In genomic region chr19:4992904-4993303, GRCm38 (mm10) we compare ENCODE assay signal across 9 mouse cellular contexts. TPM values are rescaled to one million over a fixed set of nuclear protein-coding genes. Genes with fewer than 3 reads are reported as not detected.
DNase-seq lines count a peak whose midpoint lies in the region; ATAC-seq lines count a peak whose summit lies in the region.
"Had no signal": no experiment of that assay in that cellular context is flagged by ENCODE, and none has a peak within 500 bp of the region (broad histone marks: within the 10 kb centered on the region; RNA-seq: fewer than 3 reads in every experiment).

No protein-coding gene starts in this region.

- WGBS in midbrain, embryonic 16.5 days: 4% methylated on average over 9 of the region's 9 CpGs
- 6% methylated on average over 9 of the region's 9 CpGs for WGBS in midbrain, embryonic 13.5 days
- 3% methylated on average over 9 of the region's 9 CpGs for WGBS in forebrain, embryonic 15.5 days
- 0% methylated on average over 9 of the region's 9 CpGs for WGBS in heart, embryonic 16.5 days

- H3K27me3 ChIP-seq in midbrain, embryonic 16.5 days (ENCODE audit: control insufficient read depth, insufficient read depth, low read depth, low read length): peaks cover 4% of the 10 kb centered on the region; the same call in 1 of the 2 replicates
- peaks cover 85% of the 10 kb centered on the region for H3K27me3 ChIP-seq in midbrain, embryonic 13.5 days
- H3K27me3 ChIP-seq in forebrain, embryonic 15.5 days: peaks cover 29% of the 10 kb centered on the region
- peaks cover 23% of the 10 kb centered on the region for H3K27me3 ChIP-seq in heart, embryonic 16.5 days (ENCODE audit: control insufficient read depth, insufficient read depth, low read length)

- intact Hi-C loops in left cerebral cortex, postnatal 10 days (cut with DNase I): no loop called here

- H3K4me2 ChIP-seq in midbrain, embryonic 16.5 days (ENCODE audit: low read length): peak overlapping the region; percentile 30; the same call in 1 of the 2 replicates
- H3K4me2 ChIP-seq in midbrain, embryonic 13.5 days (replicated peaks): no peak overlapping the region
- H3K4me2 ChIP-seq in forebrain, embryonic 15.5 days (replicated peaks): 0 out of 2 replicates have a peak overlapping the region, but pooled peaks have one; percentile 15
- peak overlapping the region; percentile 16; the same call in 1 of the 2 replicates for H3K4me2 ChIP-seq in heart, embryonic 16.5 days (ENCODE audit: low read depth, low read length)

- H3K9ac ChIP-seq in midbrain, embryonic 16.5 days (ENCODE audit: low read depth, low read length): no peak overlapping the region
- H3K9ac ChIP-seq in midbrain, embryonic 13.5 days (replicated peaks): no peak overlapping the region
- H3K9ac ChIP-seq in forebrain, embryonic 15.5 days (replicated peaks): no peak overlapping the region
- no peak overlapping the region for H3K9ac ChIP-seq in heart, embryonic 16.5 days (ENCODE audit: low read length)

- no peaks in the 10 kb centered on the region for H3K36me3 ChIP-seq in midbrain, embryonic 16.5 days (ENCODE audit: control insufficient read depth, insufficient read depth, low read length)
- no peaks in the 10 kb centered on the region for H3K36me3 ChIP-seq in midbrain, embryonic 13.5 days
- no peaks in the 10 kb centered on the region for H3K36me3 ChIP-seq in forebrain, embryonic 15.5 days
- no peaks in the 10 kb centered on the region for H3K36me3 ChIP-seq in heart, embryonic 16.5 days (ENCODE audit: control insufficient read depth, insufficient read depth)

- DNase-seq in adrenal gland, adult 2 months: peak; percentile 92
- DNase-seq in left cerebral cortex, postnatal 10 days (ENCODE audit: extremely low spot score in 1 of 2, low spot score in 2 of 2): peak; percentile 80 to 83
- DNase-seq in right cerebral cortex, postnatal 10 days (ENCODE audit: low spot score in 2 of 2): peak; percentile 87 to 93
- no peak for DNase-seq in thymus, postnatal 0 days (ENCODE audit: low spot score)

- no peak overlapping the region for H3K4me3 ChIP-seq in midbrain, embryonic 16.5 days (ENCODE audit: low read depth, low read length)
- H3K4me3 ChIP-seq in midbrain, embryonic 13.5 days (replicated peaks): no peak overlapping the region
- H3K4me3 ChIP-seq in forebrain, embryonic 15.5 days: no peak overlapping the region
- H3K4me3 ChIP-seq in heart, embryonic 16.5 days (ENCODE audit: low read length): no peak overlapping the region

- ATAC-seq in midbrain, embryonic 16.5 days: no peak
- no peak for ATAC-seq in midbrain, embryonic 13.5 days
- ATAC-seq in forebrain, embryonic 15.5 days (replicated peaks): no peak
- peak; percentile 94 for ATAC-seq in heart, embryonic 16.5 days (replicated peaks; ENCODE audit: extremely low read depth, insufficient read depth, low FRiP score)

- peak overlapping the region; percentile 80; the same call in 1 of the 2 replicates for H3K27ac ChIP-seq in midbrain, embryonic 16.5 days (ENCODE audit: low read length)
- no peak overlapping the region for H3K27ac ChIP-seq in midbrain, embryonic 13.5 days
- H3K27ac ChIP-seq in forebrain, embryonic 15.5 days (replicated peaks): no peak overlapping the region
- peak overlapping the region; percentile 46; the same call in 1 of the 2 replicates for H3K27ac ChIP-seq in heart, embryonic 16.5 days (ENCODE audit: low read length)

- no peaks in the 10 kb centered on the region for H3K9me3 ChIP-seq in midbrain, embryonic 16.5 days (replicated peaks; ENCODE audit: control insufficient read depth, low read length, poor library complexity, severe bottlenecking)
- no peaks in the 10 kb centered on the region for H3K9me3 ChIP-seq in midbrain, embryonic 13.5 days
- H3K9me3 ChIP-seq in forebrain, embryonic 15.5 days: no peaks in the 10 kb centered on the region
- no peaks in the 10 kb centered on the region for H3K9me3 ChIP-seq in heart, embryonic 16.5 days (replicated peaks; ENCODE audit: control insufficient read depth, low read length)

- H3K4me1 ChIP-seq in midbrain, embryonic 16.5 days (ENCODE audit: control insufficient read depth, insufficient read depth, low read length): peaks cover 53% of the 10 kb centered on the region
- peaks cover 43% of the 10 kb centered on the region for H3K4me1 ChIP-seq in midbrain, embryonic 13.5 days (replicated peaks)
- H3K4me1 ChIP-seq in forebrain, embryonic 15.5 days: peaks cover 44% of the 10 kb centered on the region
- H3K4me1 ChIP-seq in heart, embryonic 16.5 days (ENCODE audit: control insufficient read depth, insufficient read depth, low read length): peaks cover 23% of the 10 kb centered on the region

RNA-seq across cellular contexts. Expression of gene Npas4, which starts 2.8 kb away (rescaled TPM):
- 0.58 and 0.82 TPM in 2 replicates for polyA plus RNA-seq in midbrain, embryonic 16.5 days (2015; fragmentation: Nextera tagmentation; extraction: Ambion mirVana)
- polyA plus RNA-seq in midbrain, embryonic 13.5 days (2015; fragmentation: Nextera tagmentation; extraction: Ambion mirVana): 0.31 and 0.32 TPM in 2 replicates
- total RNA-seq in adrenal gland, adult 2 months (2021): under 1 TPM; 0.43 to 0.55 TPM
- 1.1 and 1.3 TPM in 2 replicates for polyA plus RNA-seq in adrenal gland, adult 2 months (2012; rRNA removed)
- polyA plus RNA-seq in forebrain, embryonic 15.5 days (2015; fragmentation: Nextera tagmentation; extraction: Ambion mirVana): 0.14 and 0.23 TPM in 2 replicates
- polyA plus RNA-seq in heart, embryonic 16.5 days (2015; fragmentation: Nextera tagmentation; extraction: Ambion mirVana): 0.09 and 0.10 TPM in 2 replicates
- 10 to 100 TPM in 1 of 2 experiments, 1 to 10 TPM in 1; 9.1 to 10.8 TPM for total RNA-seq in left cerebral cortex, postnatal 10 days (2021)
- polyA plus RNA-seq in thymus, postnatal 0 days (2015; fragmentation: Nextera tagmentation; extraction: Ambion mirVana): not detected in 2 replicates
- polyA plus RNA-seq: embryonic facial prominence, embryonic 11.5 days had no signal

RNA-seq across cellular contexts. Expression of gene Slc29a2, which starts 30.8 kb away (rescaled TPM):
- polyA plus RNA-seq in midbrain, embryonic 16.5 days (2015; fragmentation: Nextera tagmentation; extraction: Ambion mirVana): 12.1 and 16.0 TPM in 2 replicates
- 7.8 TPM in 2 replicates for polyA plus RNA-seq in midbrain, embryonic 13.5 days (2015; fragmentation: Nextera tagmentation; extraction: Ambion mirVana)
- 1 to 10 TPM; 4.3 to 6.9 TPM for total RNA-seq in adrenal gland, adult 2 months (2021)
- polyA plus RNA-seq in adrenal gland, adult 2 months (2012; rRNA removed): 12.6 and 13.4 TPM in 2 replicates
- 10.1 and 10.4 TPM in 2 replicates for polyA plus RNA-seq in forebrain, embryonic 15.5 days (2015; fragmentation: Nextera tagmentation; extraction: Ambion mirVana)
- 12.6 and 13.8 TPM in 2 replicates for polyA plus RNA-seq in heart, embryonic 16.5 days (2015; fragmentation: Nextera tagmentation; extraction: Ambion mirVana)
- total RNA-seq in left cerebral cortex, postnatal 10 days (2021): 10 to 100 TPM; 22.0 to 24.1 TPM
- 1.5 and 1.7 TPM in 2 replicates for polyA plus RNA-seq in thymus, postnatal 0 days (2015; fragmentation: Nextera tagmentation; extraction: Ambion mirVana)

RNA-seq across cellular contexts. Expression of gene Mrpl11, which starts 31.0 kb away (rescaled TPM):
- polyA plus RNA-seq in midbrain, embryonic 16.5 days (2015; fragmentation: Nextera tagmentation; extraction: Ambion mirVana): 101 and 107 TPM in 2 replicates
- polyA plus RNA-seq in midbrain, embryonic 13.5 days (2015; fragmentation: Nextera tagmentation; extraction: Ambion mirVana): 111 and 113 TPM in 2 replicates
- total RNA-seq in adrenal gland, adult 2 months (2021): 10 to 100 TPM; 43.1 to 60.6 TPM
- 16.3 and 19.7 TPM in 2 replicates for polyA plus RNA-seq in adrenal gland, adult 2 months (2012; rRNA removed)
- polyA plus RNA-seq in forebrain, embryonic 15.5 days (2015; fragmentation: Nextera tagmentation; extraction: Ambion mirVana): 118 and 119 TPM in 2 replicates
- polyA plus RNA-seq in heart, embryonic 16.5 days (2015; fragmentation: Nextera tagmentation; extraction: Ambion mirVana): 88.9 and 94.5 TPM in 2 replicates
- 10 to 100 TPM; 60.8 to 61.0 TPM for total RNA-seq in left cerebral cortex, postnatal 10 days (2021)
- 106 and 107 TPM in 2 replicates for polyA plus RNA-seq in thymus, postnatal 0 days (2015; fragmentation: Nextera tagmentation; extraction: Ambion mirVana)

RNA-seq across cellular contexts. Expression of gene B4gat1, which starts 45.7 kb away (rescaled TPM):
- polyA plus RNA-seq in midbrain, embryonic 16.5 days (2015; fragmentation: Nextera tagmentation; extraction: Ambion mirVana): 82.9 and 102 TPM in 2 replicates
- 52.9 and 54.3 TPM in 2 replicates for polyA plus RNA-seq in midbrain, embryonic 13.5 days (2015; fragmentation: Nextera tagmentation; extraction: Ambion mirVana)
- 10 to 100 TPM; 27.8 to 44.9 TPM for total RNA-seq in adrenal gland, adult 2 months (2021)
- 49.9 and 51.8 TPM in 2 replicates for polyA plus RNA-seq in adrenal gland, adult 2 months (2012; rRNA removed)
- polyA plus RNA-seq in forebrain, embryonic 15.5 days (2015; fragmentation: Nextera tagmentation; extraction: Ambion mirVana): 51.3 and 54.4 TPM in 2 replicates
- 43.4 and 43.5 TPM in 2 replicates for polyA plus RNA-seq in heart, embryonic 16.5 days (2015; fragmentation: Nextera tagmentation; extraction: Ambion mirVana)
- total RNA-seq in left cerebral cortex, postnatal 10 days (2021): 100 to 1,000 TPM; 133 to 136 TPM
- 23.8 and 24.1 TPM in 2 replicates for polyA plus RNA-seq in thymus, postnatal 0 days (2015; fragmentation: Nextera tagmentation; extraction: Ambion mirVana)

RNA-seq across cellular contexts. Expression of gene AC124502.3, which starts 45.8 kb away (rescaled TPM):
- 2.9 and 4.2 TPM in 2 replicates for polyA plus RNA-seq in midbrain, embryonic 16.5 days (2015; fragmentation: Nextera tagmentation; extraction: Ambion mirVana)
- polyA plus RNA-seq in midbrain, embryonic 13.5 days (2015; fragmentation: Nextera tagmentation; extraction: Ambion mirVana): 3.9 and 4.3 TPM in 2 replicates
- 1 to 10 TPM; 1.6 to 2.6 TPM for total RNA-seq in adrenal gland, adult 2 months (2021)
- polyA plus RNA-seq in adrenal gland, adult 2 months (2012; rRNA removed): 0.55 and 0.89 TPM in 2 replicates
- 3.3 and 4.0 TPM in 2 replicates for polyA plus RNA-seq in forebrain, embryonic 15.5 days (2015; fragmentation: Nextera tagmentation; extraction: Ambion mirVana)
- 2.6 and 2.7 TPM in 2 replicates for polyA plus RNA-seq in heart, embryonic 16.5 days (2015; fragmentation: Nextera tagmentation; extraction: Ambion mirVana)
- 1 to 10 TPM; 6.3 to 7.0 TPM for total RNA-seq in left cerebral cortex, postnatal 10 days (2021)
- 0.94 and 1.3 TPM in 2 replicates for polyA plus RNA-seq in thymus, postnatal 0 days (2015; fragmentation: Nextera tagmentation; extraction: Ambion mirVana)

Comparison
In these comparisons a context has a peak if more than half of its experiments do, and no peak if none do; other contexts are left out.
1. H3K27ac ChIP-seq: peak in midbrain, embryonic 16.5 days (single experiment) and heart, embryonic 16.5 days (single experiment); none in midbrain, embryonic 13.5 days (single experiment) and forebrain, embryonic 15.5 days (single experiment).